Mouse (Mus musculus): Measurements from ENCODE around the gene Gckr. TPM values are rescaled to one million over a fixed set of nuclear protein-coding genes. Genes with fewer than 3 reads are reported as not detected.

The Gckr gene
- polyA plus RNA-seq, 1 experiment from 2014 or later: 0.16 TPM

Other genes starting within 250 kb of the Gckr start
- gene Atraid, start 249.1 kb upstream of the Gckr start, polyA plus RNA-seq (2014; fragmentation: Nextera tagmentation; extraction: Ambion mirVana): 75.0 and 83.9 TPM in 2 replicates
- gene Slc5a6, start 248.5 kb upstream of the Gckr start, polyA plus RNA-seq (2014; fragmentation: Nextera tagmentation; extraction: Ambion mirVana): 8.0 and 8.6 TPM in 2 replicates
- 33.7 and 36.1 TPM in 2 replicates for gene Cad, start 242.7 kb upstream of the Gckr start, polyA plus RNA-seq (2014; fragmentation: Nextera tagmentation; extraction: Ambion mirVana)
- not detected in 2 replicates for gene Dnajc5g, start 191.2 kb upstream of the Gckr start, polyA plus RNA-seq (2014; fragmentation: Nextera tagmentation; extraction: Ambion mirVana)
- 0.20 TPM in 1 of 2 replicates, not detected in the other for gene Slc30a3, start 189.2 kb upstream of the Gckr start, polyA plus RNA-seq (2014; fragmentation: Nextera tagmentation; extraction: Ambion mirVana)
- 0.30 and 0.65 TPM in 2 replicates for gene Trim54, start 180.7 kb upstream of the Gckr start, polyA plus RNA-seq (2014; fragmentation: Nextera tagmentation; extraction: Ambion mirVana)
- gene Ucn, start 158.6 kb upstream of the Gckr start, polyA plus RNA-seq (2014; fragmentation: Nextera tagmentation; extraction: Ambion mirVana): not detected in 2 replicates
- gene Mpv17, start 143.2 kb upstream of the Gckr start, polyA plus RNA-seq (2014; fragmentation: Nextera tagmentation; extraction: Ambion mirVana): 55.6 and 56.6 TPM in 2 replicates
- gene Gm29609, start 117.5 kb upstream of the Gckr start, polyA plus RNA-seq (2014; fragmentation: Nextera tagmentation; extraction: Ambion mirVana): 1.1 and 1.8 TPM in 2 replicates
- gene Gtf3c2, start 117.3 kb upstream of the Gckr start, polyA plus RNA-seq (2014; fragmentation: Nextera tagmentation; extraction: Ambion mirVana): 89.2 and 104 TPM in 2 replicates
- gene Snx17, start 104.2 kb upstream of the Gckr start, polyA plus RNA-seq (2014; fragmentation: Nextera tagmentation; extraction: Ambion mirVana): 138 and 144 TPM in 2 replicates
- 71.9 and 73.0 TPM in 2 replicates for gene Eif2b4, start 104.0 kb upstream of the Gckr start, polyA plus RNA-seq (2014; fragmentation: Nextera tagmentation; extraction: Ambion mirVana)
- gene Zfp513, start 95.1 kb upstream of the Gckr start, polyA plus RNA-seq (2014; fragmentation: Nextera tagmentation; extraction: Ambion mirVana): 5.5 and 6.2 TPM in 2 replicates
- gene Ppm1g, start 76.8 kb upstream of the Gckr start, polyA plus RNA-seq (2014; fragmentation: Nextera tagmentation; extraction: Ambion mirVana): 154 and 159 TPM in 2 replicates
- gene Nrbp1, start 56.6 kb upstream of the Gckr start, polyA plus RNA-seq (2014; fragmentation: Nextera tagmentation; extraction: Ambion mirVana): 119 and 124 TPM in 2 replicates
- 0.38 and 0.49 TPM in 2 replicates for gene Gm9970, start 56.2 kb upstream of the Gckr start, polyA plus RNA-seq (2014; fragmentation: Nextera tagmentation; extraction: Ambion mirVana)
- 23.3 and 24.9 TPM in 2 replicates for gene Krtcap3, start 45.8 kb upstream of the Gckr start, polyA plus RNA-seq (2014; fragmentation: Nextera tagmentation; extraction: Ambion mirVana)
- 45.7 and 51.3 TPM in 2 replicates for gene Ift172, start 6.3 kb upstream of the Gckr start, polyA plus RNA-seq (2014; fragmentation: Nextera tagmentation; extraction: Ambion mirVana)
- gene Fndc4, start 1.4 kb upstream of the Gckr start, polyA plus RNA-seq (2014; fragmentation: Nextera tagmentation; extraction: Ambion mirVana): 64.3 and 79.4 TPM in 2 replicates
- gene Zfp512, start 155.0 kb downstream of the Gckr start, polyA plus RNA-seq (2014; fragmentation: Nextera tagmentation; extraction: Ambion mirVana): 63.4 and 63.5 TPM in 2 replicates
- not detected in 2 replicates for gene 4930548H24Rik, start 188.3 kb downstream of the Gckr start, polyA plus RNA-seq (2014; fragmentation: Nextera tagmentation; extraction: Ambion mirVana)
- 87.8 and 88.6 TPM in 2 replicates for gene Gpn1, start 197.3 kb downstream of the Gckr start, polyA plus RNA-seq (2014; fragmentation: Nextera tagmentation; extraction: Ambion mirVana)
- 32.3 and 35.5 TPM in 2 replicates for gene Slc4a1ap, start 229.6 kb downstream of the Gckr start, polyA plus RNA-seq (2014; fragmentation: Nextera tagmentation; extraction: Ambion mirVana)
- gene Supt7l, start 230.4 kb downstream of the Gckr start, polyA plus RNA-seq (2014; fragmentation: Nextera tagmentation; extraction: Ambion mirVana): 26.5 and 27.0 TPM in 2 replicates